Mouse (Mus musculus) heart, postnatal 36 days (tissue): ENCODE data around the gene Rps7. TPM values are rescaled to one million over a fixed set of nuclear protein-coding genes. Genes with fewer than 3 reads are reported as not detected.
A peak's percentile ranks its signal among the peaks of the same experiment; 100 is the strongest.

ENCODE experiments used
- DNase-seq, 2 experiments: peaks; one replicate each; pipeline ENCODE4 v3.0.0; 2021 to 2022
- intact Hi-C: fragments of 180-260 bp; cut with DNase I; formaldehyde crosslinking; loops from one replicate; pipeline ENCODE4 v1.15.1; 2025
- microRNA-seq, 2 experiments: library from miRNA; unstranded; fragments of <30 nt; microRNA quantifications; one replicate each; pipeline ENCODE4 v1.2.0; 2021; ENCODE audit warnings: borderline number of aligned reads in 2 of 2
- total RNA-seq, 2 experiments: library from RNA; stranded (reverse); gene quantifications; 2 replicates each; pipeline ENCODE4 v1.2.3; 2021

Gene Rps7
- total RNA-seq, 2 experiments from 2014 or later = 264 to 294 TPM

GRCm38 (mm10) chr12:28621451-28622166 is 14.1 kb downstream of the Rps7 start:
- intact Hi-C loops = no loop called here
- no peak for DNase-seq

- intact Hi-C loops = no loop called here
- no peak for DNase-seq
Measured at GRCm38 (mm10) chr12:28617297-28617696, 18.5 kb downstream of the Rps7 start.

DNA sequence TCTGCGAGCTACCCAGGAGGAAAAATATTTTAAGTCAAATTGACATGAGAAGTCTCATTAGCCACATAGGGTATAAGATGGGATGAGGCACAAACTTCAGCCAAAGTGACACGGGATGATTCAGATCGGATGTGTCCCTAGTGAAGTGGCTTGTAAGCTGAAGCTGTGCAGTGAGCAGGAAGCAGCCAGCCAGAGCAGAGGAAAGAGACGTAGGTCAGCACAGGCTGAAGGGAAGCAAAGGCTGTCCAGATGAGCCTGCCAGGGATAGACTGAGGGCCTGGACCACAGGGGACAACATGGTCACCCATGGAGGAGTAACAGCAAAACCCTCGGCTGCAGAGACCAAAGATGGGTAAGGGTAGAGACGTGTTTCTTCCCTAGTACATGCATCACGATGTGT is 21.4 kb downstream of the Rps7 start:
- intact Hi-C loops = no loop called here
- no peak for DNase-seq

DNA sequence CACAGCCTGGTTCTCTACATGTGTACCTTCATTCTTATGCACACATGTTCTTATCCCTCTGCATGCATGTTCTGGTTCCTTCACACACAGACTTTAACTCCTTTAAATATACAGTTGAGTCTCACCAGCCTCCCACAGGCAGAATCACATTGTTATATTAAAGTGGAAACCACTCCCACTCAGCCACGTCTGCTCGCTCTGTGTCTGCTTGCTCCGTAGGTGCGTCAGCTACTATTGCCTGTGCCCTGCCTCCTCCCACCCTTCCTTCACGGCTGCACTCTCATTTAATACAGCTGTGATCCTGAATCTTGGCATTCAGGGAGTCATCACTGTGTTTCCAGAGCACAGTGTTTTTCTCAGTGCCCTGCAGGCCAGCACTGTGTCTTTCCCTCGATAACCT is 23.4 kb downstream of the Rps7 start:
- intact Hi-C loops = no loop called here

GRCm38 (mm10) chr12:28607546-28608305 is 28.0 kb downstream of the Rps7 start:
- intact Hi-C loops = no loop called here
- DNase-seq = no peak

More for the DNA sequence above, 23.4 kb downstream of the Rps7 start:
- no peak for DNase-seq

- intact Hi-C loops = no loop called here
- no peak for DNase-seq
Measured at GRCm38 (mm10) chr12:28603494-28603893, 32.3 kb downstream of the Rps7 start.

- DNase-seq = peak; percentile 33 to 38
- intact Hi-C loops = no loop called here
Measured at GRCm38 (mm10) chr12:28602259-28602658, 33.5 kb downstream of the Rps7 start.

DNA sequence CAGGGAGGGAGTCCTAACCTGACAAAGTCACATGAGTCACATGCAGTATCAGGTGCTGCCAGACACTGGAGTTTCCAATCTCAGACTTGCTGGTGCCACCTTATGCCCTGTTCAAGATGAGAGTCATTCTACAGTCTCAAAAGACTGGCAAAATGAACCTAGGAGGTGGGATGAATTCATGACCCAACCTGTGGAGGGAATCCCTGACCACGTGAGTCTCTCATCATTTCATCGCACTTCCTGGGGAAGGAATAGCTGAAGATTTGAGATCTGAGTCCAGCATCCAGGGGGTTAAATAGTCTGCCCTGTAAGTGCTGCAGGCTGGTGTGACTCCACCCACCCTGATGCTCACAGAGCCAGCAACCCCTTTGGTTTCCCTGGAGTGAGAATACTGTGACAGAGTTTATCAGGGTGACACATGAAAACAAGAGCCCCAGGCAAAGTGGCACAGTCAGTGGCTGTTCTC is 37.2 kb downstream of the Rps7 start:
- DNase-seq = no peak
- intact Hi-C loops = no loop called here

- intact Hi-C loops = no loop called here
- no peak for DNase-seq
Measured at GRCm38 (mm10) chr12:28598110-28598509, 37.6 kb downstream of the Rps7 start.

- no peak for DNase-seq
- intact Hi-C loops = no loop called here
Measured at GRCm38 (mm10) chr12:28597699-28598098, 38.1 kb downstream of the Rps7 start.

DNA sequence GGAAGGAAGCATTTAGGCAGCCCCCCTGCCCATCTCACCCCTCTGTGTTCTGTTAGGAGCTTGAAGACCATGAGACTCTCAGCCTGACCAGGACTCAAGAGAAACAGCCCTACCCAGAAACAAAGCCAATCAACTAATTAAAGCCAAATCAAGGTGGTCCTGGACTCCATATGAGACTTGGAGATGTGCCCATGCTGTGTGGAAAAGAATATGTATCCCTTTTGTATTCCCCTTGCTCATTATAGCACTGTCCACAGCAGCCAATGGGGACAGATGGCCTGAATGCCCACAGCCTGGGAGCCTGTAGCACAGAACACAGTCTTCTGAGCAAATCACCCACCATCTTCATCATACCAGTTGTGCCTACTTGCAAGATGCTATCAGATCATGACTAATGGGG is 38.9 kb downstream of the Rps7 start:
- no peak for DNase-seq
- intact Hi-C loops = no loop called here

DNA sequence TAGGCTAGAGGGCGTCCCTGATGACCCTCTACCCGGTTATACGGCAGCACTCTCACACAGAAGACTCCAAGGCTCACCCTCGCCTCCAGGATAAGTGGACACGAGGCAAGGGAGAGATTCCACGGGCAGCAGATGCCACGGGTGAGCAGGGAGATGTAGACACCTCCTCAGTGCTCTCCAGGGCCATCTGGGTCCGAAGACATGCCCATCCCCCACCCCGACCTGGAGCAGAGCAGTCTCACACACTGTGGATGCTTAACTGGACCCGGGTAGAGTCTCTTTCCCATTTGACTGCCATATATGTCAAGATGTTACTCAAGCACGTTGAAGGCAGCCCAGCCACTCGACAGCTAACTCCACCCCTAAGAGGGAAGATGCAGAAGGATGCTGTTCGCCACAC is 45.3 kb downstream of the Rps7 start:
- DNase-seq = no peak
- intact Hi-C loops = no loop called here

DNA sequence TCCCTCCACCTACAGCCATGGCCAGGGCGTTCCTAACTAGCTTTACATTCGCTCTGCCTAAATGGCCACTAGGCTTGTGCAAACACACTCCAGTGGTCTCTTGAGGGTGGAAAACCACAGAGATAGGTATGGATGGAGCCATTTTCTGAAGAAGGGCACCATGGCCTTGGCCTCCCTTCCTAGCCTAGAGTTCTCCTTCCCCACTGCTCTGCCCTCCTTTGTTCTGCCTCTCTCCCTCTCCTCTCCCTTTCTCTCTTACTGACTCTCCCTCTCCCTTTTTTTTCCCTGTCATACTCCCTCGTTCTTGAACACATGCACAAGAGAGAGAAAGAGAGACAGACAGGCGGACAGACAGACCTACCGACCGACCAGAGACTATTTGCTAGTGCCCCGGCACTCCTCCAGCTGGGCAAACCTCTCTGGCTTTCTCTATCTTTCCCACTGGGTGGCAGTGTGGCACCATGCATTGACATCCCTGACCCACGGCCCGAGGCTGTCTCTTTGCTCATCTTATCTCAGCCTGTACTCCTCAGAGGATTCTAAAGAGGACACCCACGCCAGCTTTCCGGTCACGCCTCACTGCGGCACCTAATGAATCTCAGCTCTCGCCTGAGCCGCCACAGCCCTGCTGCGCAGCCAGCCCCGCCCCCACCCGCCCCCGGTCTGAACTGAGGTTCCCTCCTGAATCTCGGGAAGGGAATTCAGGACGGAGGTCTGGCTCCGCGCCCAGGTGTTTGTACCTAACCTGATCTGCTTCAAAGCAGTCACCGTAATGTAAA is 46.5 kb downstream of the Rps7 start:
- intact Hi-C loops = loop anchor here (1.0 to 5.0 kb wide), 4 partner anchors 110 to 1293 kb away; no protein-coding TSS in a partner anchor
- DNase-seq = peak; percentile 78 to 82

DNA sequence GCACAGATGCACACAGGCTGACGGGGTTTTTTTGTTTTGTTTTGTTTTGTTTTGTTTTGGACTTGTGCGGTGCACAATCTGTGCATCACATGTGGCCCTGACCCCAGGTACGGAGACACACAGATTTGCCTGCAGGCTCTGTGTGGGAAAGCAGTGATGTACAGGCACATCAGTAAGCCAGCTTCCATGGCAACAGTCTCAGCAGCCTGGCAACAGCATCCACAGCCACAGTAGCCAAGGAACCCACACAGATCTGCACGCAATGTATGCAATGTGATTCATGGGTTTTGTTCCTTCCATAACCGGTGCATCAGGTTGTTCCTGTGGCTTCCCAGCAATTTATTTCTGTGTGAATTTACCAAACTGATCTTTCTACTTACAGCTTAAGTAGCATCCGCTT is 47.8 kb downstream of the Rps7 start:
- intact Hi-C loops = loop anchor here (2.0 to 5.0 kb wide), 3 partner anchors 244 to 1294 kb away; no protein-coding TSS in a partner anchor
- no peak for DNase-seq

DNA sequence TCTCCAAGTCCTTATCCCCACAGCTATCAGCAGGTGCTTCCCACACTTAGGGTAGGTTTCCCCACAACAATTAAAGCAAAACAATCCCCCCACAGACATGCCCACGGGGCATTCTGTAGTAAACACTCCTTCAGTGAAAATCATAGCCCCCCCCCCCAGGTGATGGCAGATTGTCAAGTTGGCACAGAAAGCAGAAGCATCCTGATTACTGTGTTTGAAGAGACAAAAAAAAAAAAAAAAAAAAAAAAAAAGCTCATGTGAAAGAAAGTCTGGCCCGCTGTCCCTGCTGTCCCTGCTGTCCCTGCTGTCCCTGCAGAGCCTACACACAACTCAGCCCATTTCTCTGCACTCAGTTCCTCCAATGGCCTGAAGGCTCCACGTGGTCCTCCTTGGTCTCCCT is 51.7 kb downstream of the Rps7 start:
- intact Hi-C loops = no loop called here
- DNase-seq = no peak

- DNase-seq = no peak
- intact Hi-C loops = no loop called here
Measured at GRCm38 (mm10) chr12:28582423-28582822, 53.3 kb downstream of the Rps7 start, which contains the start of gene Allc. Gene Allc (minus strand): TSS chr12:28582523.

Small RNAs within 50 kb of the gene (microRNA-seq; reads per million reads assigned to microRNA genes)
- 0 reads per million in 2 experiments for gene Mir6937

Other genes starting within 250 kb of the Rps7 start
- gene Dcdc2c, start 83.6 kb downstream of the Rps7 start, total RNA-seq = not detected
- gene Allc, start 53.4 kb downstream of the Rps7 start, total RNA-seq = not detected
- 10 to 100 TPM; 20.5 to 20.8 TPM for gene Colec11, start 12.6 kb downstream of the Rps7 start, total RNA-seq
- gene Rnaseh1, start 13.6 kb upstream of the Rps7 start, total RNA-seq = 1 to 10 TPM; 6.3 to 6.9 TPM
- 10 to 100 TPM; 47.3 to 51.7 TPM for gene Adi1, start 39.3 kb upstream of the Rps7 start, total RNA-seq
- gene Trappc12, start 114.5 kb upstream of the Rps7 start, total RNA-seq = 10 to 100 TPM; 21.4 to 22.6 TPM
- 1 to 10 TPM; 8.9 to 9.4 TPM for gene Eipr1, start 115.8 kb upstream of the Rps7 start, total RNA-seq